Mouse (Mus musculus) CH12.LX (cell line): ENCODE data around the gene Ntrk3.

Source experiments
- CHD2 ChIP-seq: IDR thresholded peaks from 2 replicates; pipeline ENCODE4 v1.6.1; 2011; ENCODE audit warnings: low read length, improper control_type of control experiment
- POLR2A ChIP-seq: IDR thresholded peaks from 2 replicates; pipeline ENCODE4 v1.6.1; 2011; ENCODE audit warnings: low read depth, mild to moderate bottlenecking, improper control_type of control experiment, low read length
- ZC3H11A ChIP-seq: IDR thresholded peaks from 2 replicates; pipeline ENCODE4 v1.6.1; 2012; ENCODE audit warnings: low read depth, mild to moderate bottlenecking, inconsistent platforms, low read length, improper control_type of control experiment

- TF ChIP-seq CHD2 (no peak), ZC3H11A (no peak), POLR2A (no peak)
Observed at GRCm38 (mm10) chr7:78651540-78651939, 86.3 kb downstream of the Ntrk3 start.
